Mouse (Mus musculus): ENCODE results near the gene Fat3.

Gene Fat3

GRCm38 (mm10) chr9:15944182-15944581 lies 556.9 kb downstream of the Fat3 start:
- DNase-seq (ENCODE audit: low spot score in 2 of 2) = no peak

- no peak for DNase-seq (ENCODE audit: low spot score in 2 of 2)
These were observed 557.5 kb downstream of the Fat3 start for GRCm38 (mm10) chr9:15943486-15944153.

DNA sequence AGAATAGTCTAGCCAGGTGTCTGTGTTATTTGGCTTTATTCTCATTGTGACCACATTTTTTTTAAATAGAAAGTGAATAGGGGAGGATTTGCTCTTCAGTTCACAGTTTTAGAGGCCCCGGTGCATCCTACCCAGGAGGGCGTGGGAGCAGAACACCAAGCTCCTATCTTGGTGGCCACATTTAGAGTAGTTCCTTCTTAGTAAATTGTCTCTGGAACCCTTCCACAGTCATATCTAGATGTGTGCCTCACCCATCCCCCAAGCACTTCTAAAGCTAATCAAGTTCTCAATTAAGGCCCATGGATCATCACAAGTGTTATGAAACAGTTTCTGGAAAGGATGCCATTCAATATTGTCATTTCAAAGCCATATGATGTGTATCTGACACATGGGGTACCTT lies 559.3 kb downstream of the Fat3 start:
- DNase-seq (ENCODE audit: low spot score in 2 of 2) = no peak

- no peak for DNase-seq (ENCODE audit: low spot score in 2 of 2)
These were observed 560.0 kb downstream of the Fat3 start for GRCm38 (mm10) chr9:15940933-15941673.

- no peak for DNase-seq (ENCODE audit: low spot score in 2 of 2)
These were observed 561.5 kb downstream of the Fat3 start for GRCm38 (mm10) chr9:15939594-15939993.

- no peak for DNase-seq (ENCODE audit: low spot score in 2 of 2)
These were observed 563.1 kb downstream of the Fat3 start for GRCm38 (mm10) chr9:15937837-15938514.

GRCm38 (mm10) chr9:15930928-15931443 lies 570.1 kb downstream of the Fat3 start:
- DNase-seq (ENCODE audit: low spot score in 2 of 2) = no peak

- no peak for DNase-seq (ENCODE audit: low spot score in 2 of 2)
These were observed 572.8 kb downstream of the Fat3 start for GRCm38 (mm10) chr9:15928331-15928730.

GRCm38 (mm10) chr9:15927378-15928083 lies 573.6 kb downstream of the Fat3 start:
- no peak for DNase-seq (ENCODE audit: low spot score in 2 of 2)

GRCm38 (mm10) chr9:15925237-15925636 lies 575.8 kb downstream of the Fat3 start:
- no peak for DNase-seq (ENCODE audit: low spot score in 2 of 2)

GRCm38 (mm10) chr9:15920271-15920670 lies 580.8 kb downstream of the Fat3 start:
- no peak for DNase-seq (ENCODE audit: low spot score in 2 of 2)

GRCm38 (mm10) chr9:15919373-15920005 lies 581.6 kb downstream of the Fat3 start:
- no peak for DNase-seq (ENCODE audit: low spot score in 2 of 2)

DNA sequence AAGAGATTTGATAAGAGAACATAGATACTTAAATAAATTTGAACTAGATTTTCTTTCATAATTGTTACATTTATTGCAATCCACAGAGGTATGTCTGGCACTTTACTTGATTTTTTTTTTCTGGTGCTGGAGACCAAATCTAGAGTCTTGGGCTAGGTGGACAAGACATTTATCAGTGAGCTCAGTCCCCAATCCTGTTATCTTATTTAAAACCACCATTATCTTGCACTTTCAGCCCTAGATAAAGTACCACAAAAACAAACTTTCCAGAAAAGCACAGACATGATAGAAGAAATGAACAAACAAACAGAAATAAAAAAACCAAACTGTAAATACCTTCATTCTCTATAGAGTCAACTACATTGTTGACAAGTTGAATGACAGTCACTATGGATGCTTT lies 584.5 kb downstream of the Fat3 start:
- no peak for DNase-seq (ENCODE audit: low spot score in 2 of 2)

- no peak for DNase-seq (ENCODE audit: low spot score in 2 of 2)
These were observed 588.4 kb downstream of the Fat3 start for GRCm38 (mm10) chr9:15912735-15913134.

DNA sequence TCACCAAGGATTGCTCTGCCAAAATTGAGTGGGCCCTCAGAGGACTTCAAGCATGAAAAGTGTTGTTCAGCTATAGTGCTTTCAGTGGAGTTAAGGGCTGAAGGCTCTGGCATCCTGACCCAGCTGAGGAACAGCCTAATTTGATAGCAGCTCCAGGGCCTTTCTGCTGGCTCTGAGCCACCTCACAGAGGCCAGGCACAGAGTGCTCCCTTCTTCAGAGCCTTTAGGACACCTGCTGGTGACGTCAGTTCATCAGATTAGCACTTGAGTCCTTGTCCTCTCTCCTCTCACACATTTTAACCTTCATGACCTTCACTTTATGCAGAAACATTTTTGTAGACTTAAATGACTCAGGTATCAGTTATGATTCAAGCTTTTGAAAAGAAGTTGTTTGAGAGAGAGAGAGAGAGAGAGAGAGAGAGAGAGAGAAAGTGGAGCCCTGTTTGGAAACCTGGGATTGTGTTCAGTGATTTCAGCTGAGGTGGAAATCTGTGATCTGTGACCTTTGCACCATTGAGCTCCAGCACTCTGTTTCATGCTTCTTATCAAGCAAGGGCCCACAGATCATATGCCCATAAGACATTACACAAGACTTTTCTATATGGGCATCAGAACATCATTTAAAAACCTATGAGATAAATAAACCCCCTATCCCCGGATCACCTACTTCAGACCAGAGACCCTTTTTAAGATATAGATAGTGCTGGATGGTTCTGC lies 591.5 kb downstream of the Fat3 start:
- DNase-seq (ENCODE audit: low spot score in 2 of 2) = no peak

- DNase-seq (ENCODE audit: low spot score in 2 of 2) = no peak
These were observed 596.9 kb downstream of the Fat3 start for GRCm38 (mm10) chr9:15903948-15904750.

- no peak for DNase-seq (ENCODE audit: low spot score in 2 of 2)
These were observed 603.0 kb downstream of the Fat3 start for GRCm38 (mm10) chr9:15898112-15898511.

- no peak for DNase-seq (ENCODE audit: low spot score in 2 of 2)
These were observed 614.3 kb downstream of the Fat3 start for GRCm38 (mm10) chr9:15886756-15887155.

DNA sequence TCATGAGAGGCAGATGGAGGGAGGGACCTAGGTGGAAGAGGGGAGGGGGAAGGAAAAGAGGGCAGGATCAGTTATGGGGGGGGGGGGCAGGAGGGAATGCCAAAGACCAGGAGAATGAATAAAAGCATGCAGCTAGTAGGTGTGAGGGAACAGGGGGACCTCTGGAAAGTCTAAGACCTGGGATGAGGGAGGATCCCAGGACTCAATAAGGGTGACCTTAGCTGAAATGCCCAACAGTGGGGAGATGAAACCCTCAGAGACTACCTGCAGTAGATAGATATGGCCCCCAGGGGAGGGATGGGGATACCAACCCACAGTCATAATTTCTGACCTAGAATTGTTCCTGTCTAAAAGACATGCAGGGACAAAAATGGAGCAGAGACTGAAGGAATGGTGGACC lies 620.3 kb downstream of the Fat3 start:
- no peak for DNase-seq (ENCODE audit: low spot score in 2 of 2)

GRCm38 (mm10) chr9:15880160-15880603 lies 620.9 kb downstream of the Fat3 start:
- DNase-seq (ENCODE audit: low spot score in 2 of 2) = no peak

Measured in urinary bladder, postnatal 4 days (tissue).